Mouse (Mus musculus) hindbrain, embryonic 10.5 days (tissue): ENCODE measurements around the gene Zdhhc1. TPM values are rescaled to one million over a fixed set of nuclear protein-coding genes. Genes with fewer than 3 reads are reported as not detected.

Experiments
- DNase-seq: peaks from one replicate; pipeline ENCODE4 v3.0.0-alpha.2; 2017; ENCODE audit warnings: low spot score
- H3K27ac ChIP-seq: fragments of 300-500 bp; sonication (generic); 2 replicates; pipeline ENCODE4 v1.5.1; 2016; ENCODE audit warnings: mild to moderate bottlenecking, moderate library complexity
- H3K27me3 ChIP-seq: fragments of 300-500 bp; sonication (generic); 2 replicates; pipeline ENCODE4 v1.6.1; 2016; ENCODE audit warnings: mild to moderate bottlenecking; ENCODE audit not compliant: poor library complexity, insufficient read depth, severe bottlenecking
- H3K36me3 ChIP-seq: fragments of 300-500 bp; sonication (generic); 2 replicates; pipeline ENCODE4 v1.6.1; 2016; ENCODE audit warnings: mild to moderate bottlenecking, moderate library complexity
- H3K4me1 ChIP-seq: fragments of 300-500 bp; sonication (generic); replicated peaks from 2 replicates; pipeline ENCODE4 v1.6.1; 2016; ENCODE audit warnings: mild to moderate bottlenecking
- H3K4me3 ChIP-seq: fragments of 300-500 bp; sonication (generic); 2 replicates; pipeline ENCODE4 v1.5.1; 2016; ENCODE audit warnings: mild to moderate bottlenecking, moderate library complexity
- H3K9me3 ChIP-seq: fragments of 300-500 bp; sonication (generic); 2 replicates; pipeline ENCODE4 v1.6.1; 2016; ENCODE audit warnings: mild to moderate bottlenecking, moderate library complexity
- WGBS: fragments of 180-500 bp; shearing (Covaris S2); methylation state at CpG from one replicate; pipeline ENCODE4 v1.1.7; 2016; 5-methylcytosine and 5-hydroxymethylcytosine counted together
- polyA plus RNA-seq: library from polyadenylated mRNA; unstranded; fragments of >200 nt; fragmentation: Nextera tagmentation; extraction: Ambion mirVana; gene quantifications from 2 replicates; pipeline ENCODE4 v1.2.1, GENCODE M21; 2016

The Zdhhc1 gene
- polyA plus RNA-seq, 1 experiment from 2014 or later = 29.2 TPM

GRCm38 (mm10) chr8:105483212-105484029, 13.3 kb downstream of the Zdhhc1 start:
- Histone ChIP-seq H3K9me3 (no peaks in the 10 kb centered on the region), H3K36me3 (peaks cover 4% of the 10 kb centered on the region), H3K4me1 (peaks cover 35% of the 10 kb centered on the region), H3K4me3 (no peak overlapping the region), H3K27me3 (no peaks in the 10 kb centered on the region), H3K27ac (peak overlapping the region; percentile 10; the same call in 1 of the 2 replicates)
- peak; percentile 65 for DNase-seq
- WGBS = 32% methylated on average over 14 of the region's 14 CpGs

- 89% methylated on average over 8 of the region's 8 CpGs for WGBS
- Histone ChIP-seq H3K36me3 (peaks cover 5% of the 10 kb centered on the region), H3K27ac (no peak overlapping the region), H3K9me3 (no peaks in the 10 kb centered on the region), H3K27me3 (no peaks in the 10 kb centered on the region; the same call in 1 of the 2 replicates), H3K4me1 (peaks cover 35% of the 10 kb centered on the region), H3K4me3 (no peak overlapping the region)
- DNase-seq = no peak
Measured at GRCm38 (mm10) chr8:105482123-105482522, 14.6 kb downstream of the Zdhhc1 start.

GRCm38 (mm10) chr8:105481453-105481852, 15.2 kb downstream of the Zdhhc1 start:
- H3K27ac ChIP-seq = peak overlapping the region; percentile 70
- 73% methylated on average over 6 of the region's 6 CpGs for WGBS
- peaks cover 42% of the 10 kb centered on the region for H3K4me1 ChIP-seq
- no peaks in the 10 kb centered on the region for H3K9me3 ChIP-seq
- H3K4me3 ChIP-seq = no peak overlapping the region
- H3K36me3 ChIP-seq = peaks cover 7% of the 10 kb centered on the region
- no peak for DNase-seq
- peaks cover 3% of the 10 kb centered on the region; the same call in 1 of the 2 replicates for H3K27me3 ChIP-seq

- no peak for DNase-seq
- Histone ChIP-seq H3K4me1 (peaks cover 46% of the 10 kb centered on the region), H3K9me3 (no peaks in the 10 kb centered on the region), H3K27me3 (peaks cover 8% of the 10 kb centered on the region), H3K36me3 (peaks cover 12% of the 10 kb centered on the region), H3K4me3 (no peak overlapping the region), H3K27ac (peak overlapping the region; percentile 70)
- 28% methylated on average over 2 of the region's 2 CpGs for whole genome bisulfite sequencing
Measured at GRCm38 (mm10) chr8:105481013-105481412, 15.7 kb downstream of the Zdhhc1 start.

GRCm38 (mm10) chr8:105477792-105478191, 18.9 kb downstream of the Zdhhc1 start:
- DNase-seq = no peak
- H3K27ac ChIP-seq = no peak overlapping the region
- H3K27me3 ChIP-seq = peaks cover 38% of the 10 kb centered on the region
- H3K36me3 ChIP-seq = peaks cover 22% of the 10 kb centered on the region
- 83% methylated on average over 3 of the region's 3 CpGs for WGBS
- peaks cover 54% of the 10 kb centered on the region for H3K4me1 ChIP-seq
- no peak overlapping the region for H3K4me3 ChIP-seq
- no peaks in the 10 kb centered on the region for H3K9me3 ChIP-seq

- Histone ChIP-seq H3K36me3 (peaks cover 22% of the 10 kb centered on the region), H3K27ac (peak overlapping the region; percentile 71), H3K9me3 (no peaks in the 10 kb centered on the region), H3K27me3 (peaks cover 48% of the 10 kb centered on the region), H3K4me1 (peaks cover 64% of the 10 kb centered on the region), H3K4me3 (no peak overlapping the region)
- 41% methylated on average over 25 of the region's 25 CpGs for WGBS
- peak; percentile 74 for DNase-seq
Measured at GRCm38 (mm10) chr8:105476628-105477413, 19.9 kb downstream of the Zdhhc1 start.

GRCm38 (mm10) chr8:105476161-105476560, 20.5 kb downstream of the Zdhhc1 start:
- no peak for DNase-seq
- Histone ChIP-seq H3K4me3 (no peak overlapping the region), H3K27ac (peak overlapping the region; percentile 71), H3K9me3 (no peaks in the 10 kb centered on the region), H3K4me1 (peaks cover 68% of the 10 kb centered on the region), H3K27me3 (peaks cover 49% of the 10 kb centered on the region), H3K36me3 (peaks cover 22% of the 10 kb centered on the region)
- 93% methylated on average over 7 of the region's 7 CpGs for WGBS

GRCm38 (mm10) chr8:105475742-105476141, 21.0 kb downstream of the Zdhhc1 start:
- Histone ChIP-seq H3K4me3 (no peak overlapping the region), H3K36me3 (peaks cover 22% of the 10 kb centered on the region), H3K27ac (peak overlapping the region; percentile 71), H3K27me3 (peaks cover 49% of the 10 kb centered on the region), H3K4me1 (peaks cover 68% of the 10 kb centered on the region), H3K9me3 (no peaks in the 10 kb centered on the region)
- WGBS = 89% methylated on average over 8 of the region's 8 CpGs
- no peak for DNase-seq

GRCm38 (mm10) chr8:105475254-105475653, 21.4 kb downstream of the Zdhhc1 start:
- peak overlapping the region; percentile 71 for H3K27ac ChIP-seq
- no peaks in the 10 kb centered on the region for H3K9me3 ChIP-seq
- peaks cover 22% of the 10 kb centered on the region for H3K36me3 ChIP-seq
- H3K4me1 ChIP-seq = peaks cover 69% of the 10 kb centered on the region
- no peak overlapping the region for H3K4me3 ChIP-seq
- WGBS = 36% methylated on average over 4 of the region's 4 CpGs
- peaks cover 49% of the 10 kb centered on the region for H3K27me3 ChIP-seq
- DNase-seq = no peak

GRCm38 (mm10) chr8:105474680-105475079, 22.0 kb downstream of the Zdhhc1 start:
- 54% methylated on average over 5 of the region's 5 CpGs for WGBS
- peaks cover 22% of the 10 kb centered on the region for H3K36me3 ChIP-seq
- DNase-seq = no peak
- H3K9me3 ChIP-seq = no peaks in the 10 kb centered on the region
- peak overlapping the region; percentile 16 for H3K4me3 ChIP-seq
- H3K4me1 ChIP-seq = peaks cover 75% of the 10 kb centered on the region
- H3K27me3 ChIP-seq = peaks cover 53% of the 10 kb centered on the region
- peak overlapping the region; percentile 71 for H3K27ac ChIP-seq

- peaks cover 22% of the 10 kb centered on the region for H3K36me3 ChIP-seq
- H3K4me1 ChIP-seq = peaks cover 81% of the 10 kb centered on the region
- peak overlapping the region; percentile 16 for H3K4me3 ChIP-seq
- peaks cover 53% of the 10 kb centered on the region for H3K27me3 ChIP-seq
- 23% methylated on average over 17 of the region's 17 CpGs for WGBS
- H3K9me3 ChIP-seq = no peaks in the 10 kb centered on the region
- peak; percentile 70 for DNase-seq
- H3K27ac ChIP-seq = peak overlapping the region; percentile 71
Measured at GRCm38 (mm10) chr8:105473816-105474606, 22.7 kb downstream of the Zdhhc1 start.

- no peak for DNase-seq
- Histone ChIP-seq H3K27me3 (peaks cover 53% of the 10 kb centered on the region), H3K4me1 (peaks cover 92% of the 10 kb centered on the region), H3K36me3 (peaks cover 23% of the 10 kb centered on the region), H3K4me3 (0 out of 2 replicates have a peak overlapping the region, but pooled peaks have one; percentile 0), H3K27ac (peak overlapping the region; percentile 72), H3K9me3 (no peaks in the 10 kb centered on the region)
- WGBS = 38% methylated on average over 9 of the region's 9 CpGs
Measured at GRCm38 (mm10) chr8:105472983-105473382, 23.7 kb downstream of the Zdhhc1 start.
